Mouse (Mus musculus) E14TG2a.4 (cell line): ENCODE data around the gene Prkcd.

Experiments used
- H3K27me3 ChIP-seq: 2 replicates; pipeline ENCODE4 v1.6.1; 2014; ENCODE audit warnings: low read length, control low read depth; ENCODE audit not compliant: insufficient read depth
- H3K36me3 ChIP-seq: 2 replicates; pipeline ENCODE4 v1.6.1; 2014; ENCODE audit warnings: low read length, control low read depth; ENCODE audit not compliant: insufficient read depth
- H3K4me1 ChIP-seq: replicated peaks from 2 replicates; pipeline ENCODE4 v1.6.1; 2014; ENCODE audit warnings: low read depth, low read length, control low read depth
- H3K4me3 ChIP-seq: replicated peaks from 2 replicates; pipeline ENCODE4 v1.5.1; 2014; ENCODE audit warnings: mild to moderate bottlenecking, low read length
- H3K9me3 ChIP-seq: 2 replicates; pipeline ENCODE4 v1.6.1; 2014; ENCODE audit warnings: low read length, control low read depth
- CTCF ChIP-seq: conservative IDR thresholded peaks from 2 replicates; pipeline ENCODE4 v1.5.1; 2014; ENCODE audit warnings: low read length
- NANOG ChIP-seq: IDR thresholded peaks from 2 replicates; pipeline ENCODE4 v1.6.1; 2014; ENCODE audit warnings: borderline replicate concordance, low read length, mixed read lengths
- POU5F1 ChIP-seq: IDR thresholded peaks from 2 replicates; pipeline ENCODE4 v1.6.1; 2014; ENCODE audit warnings: low read length, borderline replicate concordance

Prkcd gene

GRCm38 (mm10) chr14:30630811-30631576 is 5.0 kb upstream of the Prkcd start:
- TF ChIP-seq NANOG (no peak), POU5F1 (no peak), CTCF (no peak)

GRCm38 (mm10) chr14:30629839-30630238 is 3.8 kb upstream of the Prkcd start:
- no peaks in the 10 kb centered on the region for H3K9me3 ChIP-seq
- TF ChIP-seq POU5F1, result no peak
- no peak for TF ChIP-seq CTCF
- H3K4me3 ChIP-seq, result no peak overlapping the region
- H3K4me1 ChIP-seq, result peaks cover 56% of the 10 kb centered on the region
- no peaks in the 10 kb centered on the region for H3K36me3 ChIP-seq
- H3K27me3 ChIP-seq, result peaks cover 56% of the 10 kb centered on the region

More at GRCm38 (mm10) chr14:30630811-30631576, 5.0 kb upstream of the Prkcd start:
- peaks cover 48% of the 10 kb centered on the region for H3K4me1 ChIP-seq
- H3K9me3 ChIP-seq, result no peaks in the 10 kb centered on the region
- H3K36me3 ChIP-seq, result no peaks in the 10 kb centered on the region
- H3K27me3 ChIP-seq, result peaks cover 51% of the 10 kb centered on the region
- H3K4me3 ChIP-seq, result no peak overlapping the region

- Histone ChIP-seq H3K4me3 (no peak overlapping the region), H3K27me3 (peaks cover 64% of the 10 kb centered on the region), H3K4me1 (peaks cover 68% of the 10 kb centered on the region), H3K9me3 (no peaks in the 10 kb centered on the region), H3K36me3 (no peaks in the 10 kb centered on the region)
- TF ChIP-seq NANOG (no peak), CTCF (no peak), POU5F1 (no peak)
Measured at GRCm38 (mm10) chr14:30628235-30628634, 2.2 kb upstream of the Prkcd start.

DNA sequence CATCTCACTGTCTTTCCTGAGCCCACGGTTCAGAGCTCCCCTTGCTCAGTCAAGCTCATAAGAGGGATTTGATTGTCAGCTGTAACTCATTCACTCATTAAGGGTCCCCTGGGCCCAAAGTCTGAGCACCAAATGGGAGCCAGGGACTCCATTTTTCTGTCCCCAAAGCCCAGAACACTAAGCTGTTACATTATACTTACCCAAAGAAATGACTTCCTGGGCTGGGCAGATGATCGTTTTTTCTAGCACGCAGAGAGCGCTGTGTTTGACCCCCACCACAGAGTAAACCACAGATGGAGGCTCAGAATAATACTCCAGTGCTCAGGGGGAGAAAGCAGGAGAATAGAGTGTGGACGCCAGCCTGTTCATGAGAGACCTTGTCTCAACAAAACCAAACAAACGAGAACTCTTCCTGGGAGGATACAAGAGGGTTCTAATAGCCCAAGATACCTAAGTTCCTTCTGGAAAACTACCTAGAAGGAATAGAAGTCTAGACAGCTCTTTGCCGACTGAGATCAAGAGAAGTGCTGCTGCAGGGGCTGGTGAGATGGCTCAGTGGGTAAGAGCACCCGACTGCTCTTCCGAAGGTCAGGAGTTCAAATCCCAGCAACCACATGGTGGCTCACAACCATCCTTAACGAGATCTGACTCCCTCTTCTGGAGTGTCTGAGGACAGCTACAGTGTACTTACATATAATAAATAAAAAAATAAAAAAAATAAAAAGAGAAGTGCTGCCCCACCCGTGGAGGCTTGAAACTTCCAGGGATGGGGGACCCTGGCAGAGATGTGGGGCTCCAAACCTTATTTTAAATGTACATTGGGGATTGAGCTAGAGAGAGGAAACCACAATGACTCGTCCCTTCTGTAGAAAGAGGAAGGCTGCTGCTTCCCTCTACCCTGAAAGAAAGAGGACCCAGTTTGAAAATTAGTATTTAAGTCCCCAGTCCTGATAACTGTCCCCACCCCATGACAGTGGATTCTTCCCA is 1.0 kb upstream of the Prkcd start:
- peaks cover 56% of the 10 kb centered on the region for H3K4me1 ChIP-seq
- no peaks in the 10 kb centered on the region for H3K36me3 ChIP-seq
- no peaks in the 10 kb centered on the region for H3K9me3 ChIP-seq
- no peak for TF ChIP-seq NANOG
- no peak for TF ChIP-seq CTCF
- TF ChIP-seq POU5F1, result no peak
- peak overlapping the region; percentile 91 for H3K4me3 ChIP-seq
- peaks cover 64% of the 10 kb centered on the region for H3K27me3 ChIP-seq

DNA sequence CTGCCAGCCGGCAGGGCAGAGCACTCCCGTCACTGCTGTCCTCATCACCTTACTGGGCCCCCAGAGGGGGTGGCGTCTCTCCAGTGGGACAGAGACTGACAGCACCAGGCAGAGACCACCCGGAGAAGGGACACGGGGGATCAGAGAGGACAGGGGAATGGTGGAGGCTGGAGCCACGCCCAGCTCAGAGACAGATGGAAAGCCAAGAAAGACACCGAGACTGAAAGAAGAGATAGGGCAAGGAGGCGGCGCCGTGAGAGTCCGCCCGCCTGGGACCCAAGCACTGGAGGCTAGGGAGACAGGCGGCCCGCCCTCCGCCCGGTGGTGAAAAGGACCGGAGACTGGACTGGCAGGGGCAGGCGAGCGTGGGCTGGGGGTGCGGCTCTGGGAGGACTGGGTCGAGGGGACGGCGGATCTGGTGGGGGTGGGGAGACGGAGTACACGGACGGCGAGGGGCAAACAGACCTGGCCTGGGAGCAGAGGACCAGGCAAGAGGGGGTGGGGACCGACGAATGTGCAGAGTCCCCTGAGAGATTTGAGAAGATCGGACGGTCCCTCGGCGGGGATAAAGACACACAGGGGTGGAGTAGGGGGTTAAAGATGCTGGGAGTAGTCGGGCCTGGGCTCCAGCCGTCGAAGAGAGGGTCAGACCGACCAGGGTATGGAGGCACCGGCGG is 741 bp downstream of the Prkcd start:
- Histone ChIP-seq H3K4me3 (peak overlapping the region; percentile 91), H3K27me3 (peaks cover 59% of the 10 kb centered on the region), H3K4me1 (peaks cover 42% of the 10 kb centered on the region), H3K9me3 (no peaks in the 10 kb centered on the region), H3K36me3 (no peaks in the 10 kb centered on the region)
- no peak for TF ChIP-seq NANOG
- no peak for TF ChIP-seq CTCF
- TF ChIP-seq POU5F1, result no peak

- no peak for TF ChIP-seq POU5F1
- TF ChIP-seq NANOG, result no peak
- no peak for TF ChIP-seq CTCF
- Histone ChIP-seq H3K9me3 (no peaks in the 10 kb centered on the region), H3K4me1 (peaks cover 41% of the 10 kb centered on the region), H3K36me3 (no peaks in the 10 kb centered on the region), H3K27me3 (peaks cover 49% of the 10 kb centered on the region), H3K4me3 (no peak overlapping the region)
Measured at GRCm38 (mm10) chr14:30624277-30624721, 1.7 kb downstream of the Prkcd start.

DNA sequence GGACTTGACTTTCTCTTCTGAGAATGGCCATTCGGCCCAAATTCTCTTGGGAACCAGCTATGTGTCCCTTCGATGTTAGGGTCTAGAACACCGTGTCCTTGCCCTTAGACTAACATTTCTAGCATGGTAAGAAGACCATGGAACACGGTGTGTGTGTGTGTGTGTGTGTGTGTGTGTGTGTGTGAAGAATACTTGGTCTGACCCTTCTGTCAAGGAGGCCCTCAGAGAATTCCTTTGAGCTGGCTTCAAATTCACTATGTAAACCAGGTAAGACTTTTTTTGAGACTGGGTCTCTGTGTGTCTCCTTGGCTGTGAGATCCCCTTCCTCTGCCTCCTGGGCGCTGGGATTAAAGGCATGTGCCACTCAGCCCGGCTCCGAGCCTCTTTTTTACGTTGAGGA is 3.5 kb downstream of the Prkcd start:
- Histone ChIP-seq H3K27me3 (peaks cover 36% of the 10 kb centered on the region), H3K9me3 (no peaks in the 10 kb centered on the region), H3K36me3 (no peaks in the 10 kb centered on the region), H3K4me1 (peaks cover 31% of the 10 kb centered on the region), H3K4me3 (no peak overlapping the region)
- TF ChIP-seq NANOG, result no peak
- TF ChIP-seq CTCF, result no peak

DNA sequence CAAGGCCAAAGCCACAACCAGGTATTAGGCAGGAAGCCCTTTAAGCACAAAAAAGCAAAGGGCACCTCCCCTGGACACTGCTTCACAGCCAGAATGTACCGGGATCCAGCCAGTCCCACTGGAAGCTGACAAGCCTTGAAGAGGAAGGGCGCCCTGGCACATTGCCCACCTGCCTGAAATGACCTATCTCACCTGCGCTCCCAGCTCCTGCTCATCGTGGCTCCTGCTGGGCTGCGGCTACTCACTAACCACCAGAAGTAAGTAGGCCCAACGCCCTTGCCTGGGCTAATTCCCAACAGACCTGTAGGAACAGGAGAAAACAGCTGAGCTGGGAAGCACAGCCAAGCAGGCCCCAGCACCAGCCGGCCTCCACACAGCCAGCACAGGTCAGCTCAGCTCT is 3.9 kb downstream of the Prkcd start:
- Histone ChIP-seq H3K27me3 (peaks cover 34% of the 10 kb centered on the region), H3K36me3 (no peaks in the 10 kb centered on the region)
- no peak for TF ChIP-seq CTCF
- no peak for TF ChIP-seq NANOG
- no peak for TF ChIP-seq POU5F1

More for the DNA sequence above, 3.9 kb downstream of the Prkcd start:
- Histone ChIP-seq H3K4me1 (peaks cover 31% of the 10 kb centered on the region), H3K4me3 (no peak overlapping the region), H3K9me3 (no peaks in the 10 kb centered on the region)
